Mouse (Mus musculus): ENCODE data around the gene Zfp341. TPM values are rescaled to one million over a fixed set of nuclear protein-coding genes. Genes with fewer than 3 reads are reported as not detected.

The Zfp341 gene
- polyA plus RNA-seq, 1 experiment from 2014 or later, result 2.3 TPM

- Histone ChIP-seq H3K9me3 (replicated peaks; ENCODE audit: control insufficient read depth, low read length) (no peaks in the 10 kb centered on the region), H3K4me3 (ENCODE audit: low read depth, low read length) (no peak overlapping the region), H3K27me3 (ENCODE audit: control insufficient read depth, insufficient read depth, low read depth, low read length) (no peaks in the 10 kb centered on the region), H3K9ac (ENCODE audit: low read depth, low read length) (no peak overlapping the region), H3K4me1 (ENCODE audit: control insufficient read depth, low read depth, low read length) (peaks cover 5% of the 10 kb centered on the region), H3K4me2 (ENCODE audit: low read depth, low read length) (no peak overlapping the region), H3K27ac (ENCODE audit: low read length) (no peak overlapping the region), H3K36me3 (ENCODE audit: control insufficient read depth, insufficient read depth) (peaks cover 13% of the 10 kb centered on the region)
- WGBS (ENCODE audit: insufficient replicate concordance), result 78% methylated on average over 3 of the region's 3 CpGs
- ATAC-seq (ENCODE audit: low read depth), result no peak
Observed at GRCm38 (mm10) chr2:154685772-154686171, 72.7 kb downstream of the Zfp341 start.

- ATAC-seq (ENCODE audit: low read depth), result no peak
- Histone ChIP-seq H3K9ac (ENCODE audit: low read depth, low read length) (no peak overlapping the region), H3K27ac (ENCODE audit: low read length) (no peak overlapping the region), H3K36me3 (ENCODE audit: control insufficient read depth, insufficient read depth) (peaks cover 17% of the 10 kb centered on the region), H3K9me3 (replicated peaks; ENCODE audit: control insufficient read depth, low read length) (no peaks in the 10 kb centered on the region), H3K4me2 (ENCODE audit: low read depth, low read length) (no peak overlapping the region), H3K4me1 (ENCODE audit: control insufficient read depth, low read depth, low read length) (peaks cover 5% of the 10 kb centered on the region), H3K27me3 (ENCODE audit: control insufficient read depth, insufficient read depth, low read depth, low read length) (no peaks in the 10 kb centered on the region), H3K4me3 (ENCODE audit: low read depth, low read length) (no peak overlapping the region)
- WGBS (ENCODE audit: insufficient replicate concordance), result 30% methylated on average over 3 of the region's 3 CpGs
Observed at GRCm38 (mm10) chr2:154686819-154687218, 73.7 kb downstream of the Zfp341 start.

- Histone ChIP-seq H3K4me1 (ENCODE audit: control insufficient read depth, low read depth, low read length) (peaks cover 5% of the 10 kb centered on the region), H3K27ac (ENCODE audit: low read length) (no peak overlapping the region), H3K9me3 (replicated peaks; ENCODE audit: control insufficient read depth, low read length) (no peaks in the 10 kb centered on the region), H3K4me3 (ENCODE audit: low read depth, low read length) (no peak overlapping the region), H3K36me3 (ENCODE audit: control insufficient read depth, insufficient read depth) (peaks cover 25% of the 10 kb centered on the region), H3K4me2 (ENCODE audit: low read depth, low read length) (no peak overlapping the region), H3K27me3 (ENCODE audit: control insufficient read depth, insufficient read depth, low read depth, low read length) (no peaks in the 10 kb centered on the region), H3K9ac (ENCODE audit: low read depth, low read length) (no peak overlapping the region)
- ATAC-seq (ENCODE audit: low read depth), result no peak
- 85% methylated on average over 14 of the region's 14 CpGs for WGBS (ENCODE audit: insufficient replicate concordance)
Observed at GRCm38 (mm10) chr2:154689391-154689790, 76.3 kb downstream of the Zfp341 start.

GRCm38 (mm10) chr2:154690959-154691358 is 77.9 kb downstream of the Zfp341 start:
- Histone ChIP-seq H3K4me1 (ENCODE audit: control insufficient read depth, low read depth, low read length) (peaks cover 2% of the 10 kb centered on the region), H3K4me2 (ENCODE audit: low read depth, low read length) (no peak overlapping the region), H3K27ac (ENCODE audit: low read length) (no peak overlapping the region), H3K36me3 (ENCODE audit: control insufficient read depth, insufficient read depth) (peaks cover 33% of the 10 kb centered on the region), H3K4me3 (ENCODE audit: low read depth, low read length) (no peak overlapping the region), H3K9ac (ENCODE audit: low read depth, low read length) (no peak overlapping the region), H3K9me3 (replicated peaks; ENCODE audit: control insufficient read depth, low read length) (no peaks in the 10 kb centered on the region), H3K27me3 (ENCODE audit: control insufficient read depth, insufficient read depth, low read depth, low read length) (no peaks in the 10 kb centered on the region)
- ATAC-seq (ENCODE audit: low read depth), result no peak
- 81% methylated on average over 5 of the region's 5 CpGs for WGBS (ENCODE audit: insufficient replicate concordance)

- Histone ChIP-seq H3K9me3 (replicated peaks; ENCODE audit: control insufficient read depth, low read length) (no peaks in the 10 kb centered on the region), H3K36me3 (ENCODE audit: control insufficient read depth, insufficient read depth) (peaks cover 33% of the 10 kb centered on the region), H3K4me1 (ENCODE audit: control insufficient read depth, low read depth, low read length) (no peaks in the 10 kb centered on the region), H3K27me3 (ENCODE audit: control insufficient read depth, insufficient read depth, low read depth, low read length) (no peaks in the 10 kb centered on the region), H3K4me2 (ENCODE audit: low read depth, low read length) (no peak overlapping the region), H3K4me3 (ENCODE audit: low read depth, low read length) (no peak overlapping the region), H3K27ac (ENCODE audit: low read length) (no peak overlapping the region), H3K9ac (ENCODE audit: low read depth, low read length) (no peak overlapping the region)
- no peak for ATAC-seq (ENCODE audit: low read depth)
- WGBS (ENCODE audit: insufficient replicate concordance), result 84% methylated on average over 10 of the region's 11 CpGs
Observed at GRCm38 (mm10) chr2:154693186-154693940, 80.3 kb downstream of the Zfp341 start.

GRCm38 (mm10) chr2:154693941-154694256 is 80.8 kb downstream of the Zfp341 start:
- H3K27ac ChIP-seq (ENCODE audit: low read length), result no peak overlapping the region
- H3K4me2 ChIP-seq (ENCODE audit: low read depth, low read length), result no peak overlapping the region
- H3K9ac ChIP-seq (ENCODE audit: low read depth, low read length), result no peak overlapping the region
- no peak for ATAC-seq (ENCODE audit: low read depth)
- H3K4me1 ChIP-seq (ENCODE audit: control insufficient read depth, low read depth, low read length), result no peaks in the 10 kb centered on the region
- H3K4me3 ChIP-seq (ENCODE audit: low read depth, low read length), result no peak overlapping the region
- H3K27me3 ChIP-seq (ENCODE audit: control insufficient read depth, insufficient read depth, low read depth, low read length), result no peaks in the 10 kb centered on the region
- 89% methylated on average over 12 of the region's 12 CpGs for WGBS (ENCODE audit: insufficient replicate concordance)
- H3K36me3 ChIP-seq (ENCODE audit: control insufficient read depth, insufficient read depth), result peaks cover 33% of the 10 kb centered on the region
- H3K9me3 ChIP-seq (replicated peaks; ENCODE audit: control insufficient read depth, low read length), result no peaks in the 10 kb centered on the region

- 74% methylated on average over 8 of the region's 8 CpGs for WGBS (ENCODE audit: insufficient replicate concordance)
- Histone ChIP-seq H3K4me1 (ENCODE audit: control insufficient read depth, low read depth, low read length) (no peaks in the 10 kb centered on the region), H3K4me3 (ENCODE audit: low read depth, low read length) (no peak overlapping the region), H3K4me2 (ENCODE audit: low read depth, low read length) (no peak overlapping the region), H3K27me3 (ENCODE audit: control insufficient read depth, insufficient read depth, low read depth, low read length) (no peaks in the 10 kb centered on the region), H3K9me3 (replicated peaks; ENCODE audit: control insufficient read depth, low read length) (no peaks in the 10 kb centered on the region), H3K27ac (ENCODE audit: low read length) (no peak overlapping the region), H3K9ac (ENCODE audit: low read depth, low read length) (no peak overlapping the region), H3K36me3 (ENCODE audit: control insufficient read depth, insufficient read depth) (peaks cover 20% of the 10 kb centered on the region)
- ATAC-seq (ENCODE audit: low read depth), result no peak
Observed at GRCm38 (mm10) chr2:154695690-154696089, 82.6 kb downstream of the Zfp341 start.

Other genes starting within 250 kb of the Zfp341 start
- 13.3 and 14.9 TPM in 2 replicates for gene Cdk5rap1, start 240.3 kb upstream of the Zfp341 start, polyA plus RNA-seq (2015; fragmentation: Nextera tagmentation; extraction: Ambion mirVana)
- 3.1 and 3.4 TPM in 2 replicates for gene Snta1, start 205.2 kb upstream of the Zfp341 start, polyA plus RNA-seq (2015; fragmentation: Nextera tagmentation; extraction: Ambion mirVana)
- 8.2 TPM in 2 replicates for gene Cbfa2t2, start 176.8 kb upstream of the Zfp341 start, polyA plus RNA-seq (2015; fragmentation: Nextera tagmentation; extraction: Ambion mirVana)
- 1.8 and 2.2 TPM in 2 replicates for gene 1700003F12Rik, start 66.2 kb upstream of the Zfp341 start, polyA plus RNA-seq (2015; fragmentation: Nextera tagmentation; extraction: Ambion mirVana)
- gene Actl10, start 61.5 kb upstream of the Zfp341 start, polyA plus RNA-seq (2015; fragmentation: Nextera tagmentation; extraction: Ambion mirVana), result 0.08 TPM in 1 of 2 replicates, not detected in the other
- 0.44 and 0.73 TPM in 2 replicates for gene Necab3, start 54.4 kb upstream of the Zfp341 start, polyA plus RNA-seq (2015; fragmentation: Nextera tagmentation; extraction: Ambion mirVana)
- 9.8 and 14.5 TPM in 2 replicates for gene E2f1, start 43.4 kb upstream of the Zfp341 start, polyA plus RNA-seq (2015; fragmentation: Nextera tagmentation; extraction: Ambion mirVana)
- gene Pxmp4, start 9.6 kb upstream of the Zfp341 start, polyA plus RNA-seq (2015; fragmentation: Nextera tagmentation; extraction: Ambion mirVana), result 43.0 and 44.9 TPM in 2 replicates
- 0.19 and 0.20 TPM in 2 replicates for gene 4930519P11Rik, start 140 bp downstream of the Zfp341 start, polyA plus RNA-seq (2015; fragmentation: Nextera tagmentation; extraction: Ambion mirVana)
- gene Chmp4b, start 38.4 kb downstream of the Zfp341 start, polyA plus RNA-seq (2015; fragmentation: Nextera tagmentation; extraction: Ambion mirVana), result 9.9 and 10.3 TPM in 2 replicates
- gene Gm14214, start 156.7 kb downstream of the Zfp341 start, polyA plus RNA-seq (2015; fragmentation: Nextera tagmentation; extraction: Ambion mirVana), result not detected in 2 replicates
- gene Raly, start 177.8 kb downstream of the Zfp341 start, polyA plus RNA-seq (2015; fragmentation: Nextera tagmentation; extraction: Ambion mirVana), result 21.8 and 23.0 TPM in 2 replicates
- gene a, start 178.1 kb downstream of the Zfp341 start, polyA plus RNA-seq (2015; fragmentation: Nextera tagmentation; extraction: Ambion mirVana), result not detected in 2 replicates